Comparison of ENCODE assay signal across 9 mouse cellular contexts in genomic region chr1:132557901-132558631, GRCm38 (mm10). TPM values are rescaled to one million over a fixed set of nuclear protein-coding genes. Genes with fewer than 3 reads are reported as not detected.
DNase-seq lines count a peak whose midpoint lies in the region; ATAC-seq and TF ChIP-seq lines count a peak whose summit lies in the region.
"Had no signal": no experiment of that assay in that cellular context is flagged by ENCODE, and none has a peak within 500 bp of the region (broad histone marks: within the 10 kb centered on the region; RNA-seq: fewer than 3 reads in every experiment).

No protein-coding gene starts in this region.

- peak; percentile 66 for ATAC-seq in stomach, embryonic 14.5 days (ENCODE audit: insufficient number of reproducible peaks, insufficient read depth, low FRiP score, low read depth)

- no peak overlapping the region for H3K9ac ChIP-seq in heart, adult 2 months (ENCODE audit: low read depth, low read length)
- H3K9ac ChIP-seq in stomach, embryonic 14.5 days (replicated peaks; ENCODE audit: low read depth, low read length): no peak overlapping the region

- TF ChIP-seq CTCF in heart, adult 2 months (IDR thresholded peaks at IDR 0.05): no peak
- no peak for TF ChIP-seq CTCF in kidney, adult 2 months (conservative IDR thresholded peaks at IDR 0.05; ENCODE audit: insufficient read depth, insufficient read length, low read depth, low read length)

- no peak overlapping the region for H3K4me3 ChIP-seq in heart, adult 2 months
- no peak overlapping the region for H3K4me3 ChIP-seq in kidney, adult 2 months (ENCODE audit: insufficient read depth, low read depth, low read length)
- H3K4me3 ChIP-seq in stomach, embryonic 14.5 days (ENCODE audit: low read depth, low read length): no peak overlapping the region

- H3K4me2 ChIP-seq in stomach, embryonic 14.5 days (replicated peaks; ENCODE audit: low read depth, low read length): no peak overlapping the region

- H3K9me3 ChIP-seq in stomach, embryonic 14.5 days (ENCODE audit: control insufficient read depth, low read depth, low read length): no peaks in the 10 kb centered on the region
- H3K9me3 ChIP-seq: G1E had no signal

- H3K79me2 ChIP-seq in heart, adult 2 months (replicated peaks; ENCODE audit: control insufficient read depth, insufficient read depth, low read length): no peaks in the 10 kb centered on the region

- 10% methylated on average over 9 of the region's 9 CpGs for WGBS in heart, adult 2 months
- WGBS in kidney, adult 2 months: 35% methylated on average over 9 of the region's 9 CpGs
- 17% methylated on average over 9 of the region's 9 CpGs for WGBS in stomach, embryonic 14.5 days

- H3K36me3 ChIP-seq in heart, adult 2 months (ENCODE audit: control insufficient read depth, insufficient read depth, low read length): no peaks in the 10 kb centered on the region
- H3K36me3 ChIP-seq in kidney, adult 2 months (ENCODE audit: control insufficient read depth, insufficient read depth, low read length): no peaks in the 10 kb centered on the region
- no peaks in the 10 kb centered on the region for H3K36me3 ChIP-seq in stomach, embryonic 14.5 days (ENCODE audit: control insufficient read depth, insufficient read depth, low read length)
- H3K36me3 ChIP-seq: G1E had no signal

- H3K4me1 ChIP-seq in heart, adult 2 months (ENCODE audit: control insufficient read depth, insufficient read depth, low read length): peaks cover 1% of the 10 kb centered on the region; the same call in 1 of the 2 replicates
- no peaks in the 10 kb centered on the region for H3K4me1 ChIP-seq in kidney, adult 2 months (ENCODE audit: control insufficient read depth, insufficient read depth, low read length)
- H3K4me1 ChIP-seq in stomach, embryonic 14.5 days (ENCODE audit: control insufficient read depth, insufficient read depth, low read length): peaks cover 12% of the 10 kb centered on the region

- H3K27ac ChIP-seq in heart, adult 2 months: no peak overlapping the region
- H3K27ac ChIP-seq in kidney, adult 2 months (ENCODE audit: insufficient read depth, low read depth, low read length): no peak overlapping the region
- no peak overlapping the region for H3K27ac ChIP-seq in stomach, embryonic 14.5 days (ENCODE audit: low read length)

- H3K27me3 ChIP-seq in heart, adult 2 months (ENCODE audit: control insufficient read depth, insufficient read depth, low read length): no peaks in the 10 kb centered on the region
- H3K27me3 ChIP-seq in kidney, adult 2 months (replicated peaks; ENCODE audit: control insufficient read depth, insufficient read depth, low read length): no peaks in the 10 kb centered on the region
- no peaks in the 10 kb centered on the region for H3K27me3 ChIP-seq in stomach, embryonic 14.5 days (ENCODE audit: control insufficient read depth, insufficient read depth, low read length)

- no peak for TF ChIP-seq POLR2A in heart, adult 2 months (IDR thresholded peaks at IDR 0.05; ENCODE audit: insufficient read depth, low read depth, low read length)
- TF ChIP-seq POLR2A in kidney, adult 2 months (IDR thresholded peaks at IDR 0.05; ENCODE audit: low read depth, low read length): no peak

- DNase-seq in left cerebral cortex, postnatal 4 days: peak; percentile 94
- DNase-seq in left cerebral cortex, adult 11 months (ENCODE audit: low spot score): no peak
- DNase-seq in embryo, embryonic 10 days (ENCODE audit: low spot score): peak; percentile 76
- DNase-seq in heart, adult 2 months: peak; percentile 60 to 73
- peak; percentile 63 for DNase-seq in kidney, adult 2 months
- DNase-seq in lung, postnatal 14 days: peak; percentile 21
- no peak for DNase-seq in thymus, postnatal 10 days (ENCODE audit: low spot score in 2 of 2)

- intact Hi-C loops in left cerebral cortex, postnatal 4 days (cut with DNase I): no loop called here
- intact Hi-C loops in heart, adult 2 months (cut with DNase I): no loop called here

- TF ChIP-seq EP300 in heart, adult 2 months (IDR thresholded peaks at IDR 0.05; ENCODE audit: insufficient read depth, low read depth, low read length): no peak

RNA-seq across cellular contexts. Expression of gene Cntn2, which starts 15.0 kb away (rescaled TPM):
- total RNA-seq in left cerebral cortex, postnatal 4 days (2021): 100 to 1,000 TPM; 113 to 118 TPM
- total RNA-seq in heart, adult 2 months (2021): 1 to 10 TPM; 3.5 to 3.8 TPM
- 4.4 and 7.6 TPM in 2 replicates for polyA plus RNA-seq in heart, adult 2 months (2012; rRNA removed)
- polyA plus RNA-seq in kidney, adult 2 months (2012; rRNA removed): 0.03 and 0.11 TPM in 2 replicates
- 0.67 and 0.73 TPM in 2 replicates for polyA plus RNA-seq in stomach, embryonic 14.5 days (2014; fragmentation: Nextera tagmentation; extraction: Ambion mirVana)
- polyA plus RNA-seq: G1E had no signal

RNA-seq across cellular contexts. Expression of gene Tmem81, which starts 52.0 kb away (rescaled TPM):
- 1 to 10 TPM; 2.2 to 2.9 TPM for total RNA-seq in left cerebral cortex, postnatal 4 days (2021)
- total RNA-seq in heart, adult 2 months (2021): 1 to 10 TPM; 1.2 to 1.7 TPM
- polyA plus RNA-seq in heart, adult 2 months (2012; rRNA removed): 1.1 and 2.0 TPM in 2 replicates
- 1.8 and 2.0 TPM in 2 replicates for polyA plus RNA-seq in kidney, adult 2 months (2012; rRNA removed)
- 2.0 and 2.3 TPM in 2 replicates for polyA plus RNA-seq in stomach, embryonic 14.5 days (2014; fragmentation: Nextera tagmentation; extraction: Ambion mirVana)

Comparison
In these comparisons a context has a peak if more than half of its experiments do, and no peak if none do; other contexts are left out.
1. DNase-seq: peak in left cerebral cortex, postnatal 4 days (single experiment), embryo, embryonic 10 days (single experiment), heart, adult 2 months (2 of 2), kidney, adult 2 months (single experiment) and lung, postnatal 14 days (single experiment); none in left cerebral cortex, adult 11 months (single experiment) and thymus, postnatal 10 days (0 of 2).